8 mouse cellular contexts compared by ENCODE assay signal in genomic region chr10:120882347-120883068, GRCm38 (mm10). TPM values are rescaled to one million over a fixed set of nuclear protein-coding genes. Genes with fewer than 3 reads are reported as not detected.
DNase-seq lines count a peak whose midpoint lies in the region; ATAC-seq and TF ChIP-seq lines count a peak whose summit lies in the region.

No protein-coding gene starts in this region.

- peak overlapping the region; percentile 31 for H3K4me3 ChIP-seq in forebrain, embryonic 11.5 days (ENCODE audit: low read depth, low read length)
- peak overlapping the region in 1 of 2 experiments; percentile 21; a peak in 1 of 4 replicates for H3K4me3 ChIP-seq in liver, embryonic 14.5 days (ENCODE audit: insufficient read depth in 1 of 2, low read depth in 2 of 2, low read length in 2 of 2)

- H3K27me3 ChIP-seq in forebrain, embryonic 11.5 days (ENCODE audit: control insufficient read depth, insufficient read depth, low read length): no peaks in the 10 kb centered on the region
- H3K27me3 ChIP-seq in liver, embryonic 14.5 days (ENCODE audit: control insufficient read depth, insufficient read depth, low read length): no peaks in the 10 kb centered on the region

- no peaks in the 10 kb centered on the region for H3K36me3 ChIP-seq in forebrain, embryonic 11.5 days (ENCODE audit: control insufficient read depth, insufficient read depth, low read length)
- no peaks in the 10 kb centered on the region for H3K36me3 ChIP-seq in liver, embryonic 14.5 days (replicated peaks; ENCODE audit: control insufficient read depth, insufficient read depth, low read depth)

- H3K9ac ChIP-seq in forebrain, embryonic 11.5 days (ENCODE audit: low read length): peak overlapping the region; percentile 44; the same call in 1 of the 2 replicates
- H3K9ac ChIP-seq in liver, embryonic 14.5 days (replicated peaks): no peak overlapping the region

- H3K9me3 ChIP-seq in forebrain, embryonic 11.5 days (ENCODE audit: control insufficient read depth, low read length): no peaks in the 10 kb centered on the region
- no peaks in the 10 kb centered on the region for H3K9me3 ChIP-seq in liver, embryonic 14.5 days (ENCODE audit: control insufficient read depth, low read length)

- TF ChIP-seq CTCF in liver, embryonic 14.5 days (IDR thresholded peaks at IDR 0.05; ENCODE audit: low read depth): no peak

- no peak for TF ChIP-seq EP300 in liver, embryonic 14.5 days (IDR thresholded peaks at IDR 0.05; ENCODE audit: low read depth)

- peaks cover 4% of the 10 kb centered on the region; the same call in 1 of the 2 replicates for H3K4me1 ChIP-seq in forebrain, embryonic 11.5 days (replicated peaks; ENCODE audit: control insufficient read depth, insufficient read depth, low read length)
- H3K4me1 ChIP-seq in liver, embryonic 14.5 days (replicated peaks; ENCODE audit: control insufficient read depth in 2 of 2, insufficient read depth in 2 of 2, low read length in 1 of 2): no peaks in the 10 kb centered on the region; a peak in 1 of 4 replicates

- H3K4me2 ChIP-seq in forebrain, embryonic 11.5 days (ENCODE audit: low read depth, low read length, severe bottlenecking): peak overlapping the region; percentile 50
- H3K4me2 ChIP-seq in liver, embryonic 14.5 days (ENCODE audit: low read depth): peak overlapping the region; percentile 6

- 14% methylated on average over 17 of the region's 17 CpGs for WGBS in forebrain, embryonic 11.5 days
- WGBS in liver, embryonic 14.5 days (ENCODE audit: insufficient replicate concordance): 5% methylated on average over 17 of the region's 17 CpGs

- ATAC-seq in forebrain, embryonic 11.5 days (replicated peaks; ENCODE audit: low FRiP score): peak; percentile 90
- no peak for ATAC-seq in liver, embryonic 14.5 days (ENCODE audit: insufficient read depth)

- peak; percentile 61 for DNase-seq in adrenal gland, adult 2 months
- no peak for DNase-seq in adrenal gland, postnatal 25 days
- peak; percentile 65 for DNase-seq in MEL-GATA-1-ER (ENCODE audit: extremely low read depth, low read depth)
- DNase-seq in forebrain, embryonic 11.5 days (ENCODE audit: low spot score): peak; percentile 74
- DNase-seq in induced T-regulatory cell, adult 2 months (ENCODE audit: low read depth): peak; percentile 91
- DNase-seq in liver, embryonic 14.5 days (ENCODE audit: low read depth in 3 of 3, low spot score in 3 of 3): no peak
- DNase-seq in naive thymus-derived CD4-positive, alpha-beta T cell, adult 2 months (ENCODE audit: low read depth): peak; percentile 85
- no peak for DNase-seq in testis, postnatal 10 days (ENCODE audit: low spot score)

- H3K27ac ChIP-seq in forebrain, embryonic 11.5 days (ENCODE audit: low read depth, low read length): peak overlapping the region; percentile 37
- no peak overlapping the region for H3K27ac ChIP-seq in liver, embryonic 14.5 days

RNA-seq across cellular contexts. Expression of gene Msrb3, which starts 16.4 kb away (rescaled TPM):
- 10 to 100 TPM; 37.9 to 71.3 TPM for total RNA-seq in adrenal gland, adult 2 months (2021)
- 38.5 and 39.2 TPM in 2 replicates for polyA plus RNA-seq in adrenal gland, adult 2 months (2012; rRNA removed)
- 41.4 and 46.9 TPM in 2 replicates for total RNA-seq in adrenal gland, postnatal 25 days (2021)
- 6.1 and 8.2 TPM in 2 replicates for polyA plus RNA-seq in forebrain, embryonic 11.5 days (2014; fragmentation: Nextera tagmentation; extraction: Ambion mirVana)
- 0.98 and 1.5 TPM in 2 replicates for polyA plus RNA-seq in liver, embryonic 14.5 days (2012; rRNA removed)
- 0.40 and 0.60 TPM in 2 replicates for polyA plus RNA-seq in liver, embryonic 14.5 days (2014; fragmentation: Nextera tagmentation; extraction: Ambion mirVana)

Comparison
In these comparisons a context has a peak if more than half of its experiments do, and no peak if none do; other contexts are left out.
1. DNase-seq: peak in adrenal gland, adult 2 months (single experiment), MEL-GATA-1-ER (single experiment), forebrain, embryonic 11.5 days (single experiment), induced T-regulatory cell, adult 2 months (single experiment) and naive thymus-derived CD4-positive, alpha-beta T cell, adult 2 months (single experiment); none in adrenal gland, postnatal 25 days (single experiment), liver, embryonic 14.5 days (0 of 3) and testis, postnatal 10 days (single experiment).